Mouse (Mus musculus): ENCODE measurements around the gene Ttc9c. TPM values are rescaled to one million over a fixed set of nuclear protein-coding genes. Genes with fewer than 3 reads are reported as not detected.

The Ttc9c gene
- polyA plus RNA-seq, 1 experiment from 2014 or later = 53.0 TPM

DNA sequence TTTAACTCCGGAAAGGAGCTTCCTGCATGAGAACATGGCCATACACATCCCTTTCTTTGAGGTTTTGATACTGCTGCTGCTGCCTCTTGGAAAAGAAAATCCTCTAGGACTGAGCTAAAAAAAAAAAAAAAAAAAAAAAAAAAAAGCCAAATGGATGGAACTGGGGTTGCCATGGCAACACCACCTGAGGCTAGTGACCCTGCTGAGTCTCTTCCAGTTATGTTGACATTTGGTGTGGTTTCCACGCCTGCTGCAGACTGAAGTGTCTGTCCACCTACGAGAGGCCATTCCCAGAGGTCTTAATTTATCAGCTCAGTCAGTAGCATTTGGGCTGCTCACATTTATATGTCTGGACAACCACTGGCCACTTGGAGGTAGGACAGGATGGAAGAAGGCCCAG lies 30.6 kb downstream of the Ttc9c start:
- Histone ChIP-seq H3K4me3 (ENCODE audit: low read length) (no peak overlapping the region), H3K4me1 (ENCODE audit: insufficient read depth, low read length) (peaks cover 7% of the 10 kb centered on the region), H3K27me3 (ENCODE audit: insufficient read depth, low read length) (no peaks in the 10 kb centered on the region), H3K36me3 (ENCODE audit: insufficient read depth, low read length) (peaks cover 21% of the 10 kb centered on the region), H3K27ac (ENCODE audit: low read length) (no peak overlapping the region), H3K4me2 (replicated peaks; ENCODE audit: low read depth, low read length) (no peak overlapping the region), H3K9ac (replicated peaks; ENCODE audit: low read length) (no peak overlapping the region), H3K9me3 (ENCODE audit: low read length) (0 out of 2 replicates have a peak, but pooled peaks cover 5% of the 10 kb centered on the region)
- ATAC-seq (ENCODE audit: low FRiP score, low TSS enrichment) = no peak
- 27% methylated on average over 3 of the region's 3 CpGs for WGBS

DNA sequence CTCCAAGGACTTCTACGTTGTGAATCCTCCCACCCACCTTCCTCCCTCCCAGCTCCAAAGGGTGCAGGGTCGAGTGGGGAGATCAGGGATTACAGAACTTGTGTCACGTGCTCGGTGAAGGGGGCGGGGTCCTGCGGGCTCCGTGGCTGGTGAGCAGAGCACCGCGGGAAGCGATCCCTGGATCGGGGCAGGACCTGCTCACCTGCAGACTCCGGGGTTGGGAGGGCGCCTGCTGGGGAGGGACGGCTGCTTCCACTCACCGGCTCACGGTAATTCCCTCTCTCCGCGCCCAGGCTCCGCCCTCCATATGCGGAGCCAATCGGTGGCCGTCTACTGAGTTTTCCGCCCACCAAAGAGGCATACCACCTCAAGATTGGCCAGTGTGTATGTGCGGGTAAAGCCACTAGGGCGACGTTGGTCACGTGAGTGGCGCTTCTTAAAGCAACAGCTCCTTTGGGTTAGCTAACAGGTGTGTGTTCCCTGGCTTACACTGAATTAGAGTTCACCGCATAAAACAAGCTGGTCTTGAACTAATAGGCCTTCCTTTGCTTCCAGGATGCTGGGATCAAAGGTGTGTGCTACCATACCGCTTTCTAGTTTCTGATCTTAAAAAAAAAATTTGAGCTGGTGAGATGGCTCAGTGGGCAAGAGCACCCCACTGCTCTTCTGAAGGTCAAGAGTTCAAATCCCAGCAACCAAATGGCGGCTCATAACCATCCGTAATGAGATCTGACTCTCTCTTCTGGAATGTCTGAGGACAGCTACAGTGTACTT lies 32.9 kb downstream of the Ttc9c start, which contains the start of gene Taf6l:
Taf6l (minus strand) TSS at position 410 of the 774 bp plus-strand sequence.
- ATAC-seq (ENCODE audit: low FRiP score, low TSS enrichment) = peak; percentile 99
- Histone ChIP-seq H3K27ac (ENCODE audit: low read length) (peak within 1 kb of the TSS; percentile 86), H3K4me3 (ENCODE audit: low read length) (peak within 1 kb of the TSS; percentile 73), H3K9ac (replicated peaks; ENCODE audit: low read length) (peak within 1 kb of the TSS; percentile 68), H3K9me3 (ENCODE audit: low read length) (no peaks in the 10 kb centered on the region), H3K4me1 (ENCODE audit: insufficient read depth, low read length) (peaks cover 7% of the 10 kb centered on the region), H3K36me3 (ENCODE audit: insufficient read depth, low read length) (peaks cover 28% of the 10 kb centered on the region), H3K27me3 (ENCODE audit: insufficient read depth, low read length) (no peaks in the 10 kb centered on the region), H3K4me2 (replicated peaks; ENCODE audit: low read depth, low read length) (peak within 1 kb of the TSS; percentile 57)
- WGBS = under 1% methylated on average over 32 of the region's 32 CpGs

GRCm38 (mm10) chr19:8774951-8775421 lies 44.1 kb downstream of the Ttc9c start:
- 2% methylated on average over 20 of the region's 20 CpGs for WGBS
- Histone ChIP-seq H3K9me3 (ENCODE audit: low read length) (no peaks in the 10 kb centered on the region), H3K4me3 (ENCODE audit: low read length) (peak overlapping the region; percentile 86), H3K4me2 (replicated peaks; ENCODE audit: low read depth, low read length) (peak overlapping the region; percentile 96), H3K27ac (ENCODE audit: low read length) (peak overlapping the region; percentile 97), H3K27me3 (ENCODE audit: insufficient read depth, low read length) (no peaks in the 10 kb centered on the region), H3K4me1 (ENCODE audit: insufficient read depth, low read length) (peaks cover 31% of the 10 kb centered on the region), H3K36me3 (ENCODE audit: insufficient read depth, low read length) (peaks cover 23% of the 10 kb centered on the region), H3K9ac (replicated peaks; ENCODE audit: low read length) (peak overlapping the region; percentile 98)
- no peak; the same call in 1 of the 2 replicates for ATAC-seq (ENCODE audit: low FRiP score, low TSS enrichment)

- Histone ChIP-seq H3K9ac (replicated peaks; ENCODE audit: low read length) (peak within 1 kb of the TSS; percentile 98), H3K27ac (ENCODE audit: low read length) (peak within 1 kb of the TSS; percentile 97), H3K4me2 (replicated peaks; ENCODE audit: low read depth, low read length) (peak within 1 kb of the TSS; percentile 96), H3K4me3 (ENCODE audit: low read length) (peak within 1 kb of the TSS; percentile 86), H3K4me1 (ENCODE audit: insufficient read depth, low read length) (peaks cover 31% of the 10 kb centered on the region), H3K27me3 (ENCODE audit: insufficient read depth, low read length) (no peaks in the 10 kb centered on the region), H3K9me3 (ENCODE audit: low read length) (no peaks in the 10 kb centered on the region), H3K36me3 (ENCODE audit: insufficient read depth, low read length) (peaks cover 22% of the 10 kb centered on the region)
- peak; percentile 91 for ATAC-seq (ENCODE audit: low FRiP score, low TSS enrichment)
- under 1% methylated on average over 68 of the region's 68 CpGs for WGBS
Observed at GRCm38 (mm10) chr19:8774086-8774835, 44.9 kb downstream of the Ttc9c start, which contains the start of gene Tmem179b. Gene Tmem179b (minus strand): TSS chr19:8774467.

DNA sequence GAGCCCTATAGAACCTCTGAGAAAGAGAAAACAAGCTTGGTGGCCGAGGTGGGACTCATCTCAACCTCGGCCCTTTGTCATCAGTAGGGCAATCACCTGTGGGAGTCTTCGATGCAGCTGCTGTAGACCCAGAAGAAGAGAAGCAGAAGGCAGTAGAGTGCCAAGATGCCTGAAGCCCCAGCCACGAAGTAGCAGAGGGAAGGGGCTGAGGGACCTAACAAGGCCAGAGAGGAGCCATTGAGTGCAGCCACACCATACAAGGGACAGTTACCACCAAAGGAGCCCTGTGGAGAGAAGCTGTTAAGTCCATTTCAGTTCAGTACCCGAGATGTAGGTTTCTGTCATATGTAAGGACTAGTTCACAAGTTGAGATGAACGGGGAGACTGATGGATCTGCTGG lies 45.7 kb downstream of the Ttc9c start:
- 51% methylated on average over 6 of the region's 6 CpGs for WGBS
- no peak for ATAC-seq (ENCODE audit: low FRiP score, low TSS enrichment)
- H3K4me1 ChIP-seq (ENCODE audit: insufficient read depth, low read length) = peaks cover 31% of the 10 kb centered on the region

DNA sequence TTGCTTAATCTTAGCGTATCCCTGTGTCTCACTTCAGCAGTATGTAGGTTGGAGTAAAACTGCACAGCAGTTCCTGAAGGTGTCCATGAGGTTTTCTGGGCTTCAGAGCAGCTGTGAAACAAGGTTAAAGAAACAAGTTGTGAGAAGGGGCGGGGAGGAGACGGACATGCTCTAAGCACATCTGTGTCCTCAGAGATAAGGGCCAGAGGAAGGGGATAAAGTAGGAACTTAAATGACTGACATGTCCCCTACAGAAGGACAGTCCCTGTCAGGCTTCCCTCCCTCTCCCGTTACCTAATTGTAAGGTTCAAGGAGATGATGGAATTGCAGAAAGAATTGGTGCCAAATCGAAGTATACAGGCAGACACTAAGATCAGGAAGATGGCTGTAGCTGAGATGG lies 46.1 kb downstream of the Ttc9c start:
- H3K27me3 ChIP-seq (ENCODE audit: insufficient read depth, low read length) = no peaks in the 10 kb centered on the region
- peaks cover 25% of the 10 kb centered on the region for H3K36me3 ChIP-seq (ENCODE audit: insufficient read depth, low read length)
- no peak for ATAC-seq (ENCODE audit: low FRiP score, low TSS enrichment)
- peaks cover 31% of the 10 kb centered on the region for H3K4me1 ChIP-seq (ENCODE audit: insufficient read depth, low read length)
- H3K27ac ChIP-seq (ENCODE audit: low read length) = peak overlapping the region; percentile 35; the same call in 1 of the 2 replicates
- 79% methylated on average over 5 of the region's 5 CpGs for WGBS
- no peaks in the 10 kb centered on the region for H3K9me3 ChIP-seq (ENCODE audit: low read length)
- peak overlapping the region; percentile 96 for H3K4me2 ChIP-seq (replicated peaks; ENCODE audit: low read depth, low read length)
- peak overlapping the region; percentile 98 for H3K9ac ChIP-seq (replicated peaks; ENCODE audit: low read length)
- peak overlapping the region; percentile 86 for H3K4me3 ChIP-seq (ENCODE audit: low read length)

More for the DNA sequence above, 45.7 kb downstream of the Ttc9c start:
- Histone ChIP-seq H3K27ac (ENCODE audit: low read length) (peak overlapping the region; percentile 35; the same call in 1 of the 2 replicates), H3K9ac (replicated peaks; ENCODE audit: low read length) (peak overlapping the region; percentile 98), H3K27me3 (ENCODE audit: insufficient read depth, low read length) (no peaks in the 10 kb centered on the region), H3K36me3 (ENCODE audit: insufficient read depth, low read length) (peaks cover 22% of the 10 kb centered on the region), H3K4me2 (replicated peaks; ENCODE audit: low read depth, low read length) (peak overlapping the region; percentile 96), H3K9me3 (ENCODE audit: low read length) (no peaks in the 10 kb centered on the region), H3K4me3 (ENCODE audit: low read length) (peak overlapping the region; percentile 86)

- Histone ChIP-seq H3K27me3 (ENCODE audit: insufficient read depth, low read length) (no peaks in the 10 kb centered on the region), H3K4me3 (ENCODE audit: low read length) (peak within 1 kb of the TSS; percentile 91), H3K36me3 (ENCODE audit: insufficient read depth, low read length) (peaks cover 48% of the 10 kb centered on the region), H3K4me1 (ENCODE audit: insufficient read depth, low read length) (peaks cover 26% of the 10 kb centered on the region), H3K4me2 (replicated peaks; ENCODE audit: low read depth, low read length) (peak within 1 kb of the TSS; percentile 69), H3K27ac (ENCODE audit: low read length) (peak within 1 kb of the TSS; percentile 94), H3K9me3 (ENCODE audit: low read length) (peaks cover under 1% of the 10 kb centered on the region; the same call in 1 of the 2 replicates), H3K9ac (replicated peaks; ENCODE audit: low read length) (peak within 1 kb of the TSS; percentile 90)
- WGBS = 20% methylated on average over 29 of the region's 29 CpGs
- peak; percentile 32; the same call in 1 of the 2 replicates for ATAC-seq (ENCODE audit: low FRiP score, low TSS enrichment)
Observed at GRCm38 (mm10) chr19:8770567-8771270, 48.4 kb downstream of the Ttc9c start, which contains the start of gene Tmem223. Gene Tmem223 (plus strand): TSS chr19:8770996.

- Histone ChIP-seq H3K9me3 (ENCODE audit: low read length) (peaks cover 8% of the 10 kb centered on the region; the same call in 1 of the 2 replicates), H3K36me3 (ENCODE audit: insufficient read depth, low read length) (peaks cover 76% of the 10 kb centered on the region), H3K4me3 (ENCODE audit: low read length) (no peak overlapping the region), H3K9ac (replicated peaks; ENCODE audit: low read length) (no peak overlapping the region), H3K27ac (ENCODE audit: low read length) (no peak overlapping the region), H3K27me3 (ENCODE audit: insufficient read depth, low read length) (no peaks in the 10 kb centered on the region), H3K4me1 (ENCODE audit: insufficient read depth, low read length) (peaks cover 5% of the 10 kb centered on the region), H3K4me2 (replicated peaks; ENCODE audit: low read depth, low read length) (no peak overlapping the region)
- ATAC-seq (ENCODE audit: low FRiP score, low TSS enrichment) = no peak
- 98% methylated on average over 9 of the region's 9 CpGs for WGBS
Observed at GRCm38 (mm10) chr19:8765562-8765961, 53.6 kb downstream of the Ttc9c start.

DNA sequence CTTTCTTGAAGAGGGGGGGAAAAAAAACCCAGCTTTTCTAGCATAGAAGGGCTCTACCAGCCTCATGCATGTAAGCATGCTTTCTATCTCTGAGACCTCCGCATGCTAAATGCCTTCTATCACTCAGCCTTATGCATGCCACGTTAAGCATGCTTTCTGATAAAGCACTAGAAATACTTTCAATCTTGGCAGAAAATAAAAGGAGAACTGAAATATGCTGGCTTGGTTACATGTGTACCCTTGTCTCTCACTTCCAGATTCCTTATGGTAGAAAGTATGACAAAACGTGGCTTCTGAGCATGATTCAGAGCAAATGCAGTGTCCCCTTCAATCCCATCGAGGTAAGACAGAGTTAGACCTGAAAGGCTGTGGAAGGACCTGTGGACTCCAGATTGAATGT lies 55.9 kb downstream of the Ttc9c start:
- Histone ChIP-seq H3K36me3 (ENCODE audit: insufficient read depth, low read length) (peaks cover 62% of the 10 kb centered on the region), H3K4me2 (replicated peaks; ENCODE audit: low read depth, low read length) (no peak overlapping the region), H3K27ac (ENCODE audit: low read length) (no peak overlapping the region), H3K9ac (replicated peaks; ENCODE audit: low read length) (no peak overlapping the region), H3K4me1 (ENCODE audit: insufficient read depth, low read length) (peaks cover 6% of the 10 kb centered on the region; the same call in 1 of the 2 replicates), H3K9me3 (ENCODE audit: low read length) (peaks cover 8% of the 10 kb centered on the region; the same call in 1 of the 2 replicates), H3K4me3 (ENCODE audit: low read length) (no peak overlapping the region), H3K27me3 (ENCODE audit: insufficient read depth, low read length) (no peaks in the 10 kb centered on the region)
- WGBS = 92% methylated on average over 4 of the region's 4 CpGs
- ATAC-seq (ENCODE audit: low FRiP score, low TSS enrichment) = no peak

Measured in kidney, embryonic 16.5 days (tissue).